Mouse (Mus musculus) liver, embryonic 14.5 days (tissue): ENCODE measurements around the gene Cercam. TPM values are rescaled to one million over a fixed set of nuclear protein-coding genes. Genes with fewer than 3 reads are reported as not detected.
"Not testable (repeated sequence)": the region's sequence is repeated elsewhere in the genome, so short reads cannot be mapped to it uniquely, and the experiment has no call there.

Experiments
- ATAC-seq: fragments of 200-750 bp; cut with Nextera tagmentation; 2 replicates; pipeline ENCODE4 v1.8.0; 2017; ENCODE audit warnings: moderate number of reproducible peaks, mild to moderate bottlenecking, moderate library complexity; ENCODE audit not compliant: insufficient read depth
- DNase-seq, 3 experiments: peaks; one replicate each; pipeline ENCODE4 v3.0.0-alpha.2; 2012 to 2013; ENCODE audit warnings: low read depth in 3 of 3, low spot score in 3 of 3
- H3K27ac ChIP-seq: fragments of 300-500 bp; sonication (generic); 2 replicates; pipeline ENCODE4 v1.5.1; 2014; ENCODE audit warnings: moderate library complexity, mild to moderate bottlenecking, control low read depth, inconsistent platforms
- H3K27me3 ChIP-seq: fragments of 300-500 bp; sonication (generic); 2 replicates; pipeline ENCODE4 v1.6.1; 2014; ENCODE audit warnings: mild to moderate bottlenecking, low read length, moderate library complexity; ENCODE audit not compliant: control insufficient read depth, insufficient read depth
- H3K36me3 ChIP-seq: fragments of 300-500 bp; sonication (generic); replicated peaks from 2 replicates; pipeline ENCODE4 v1.6.1; 2014; ENCODE audit warnings: low read depth; ENCODE audit not compliant: control insufficient read depth, insufficient read depth
- H3K4me1 ChIP-seq, 2 experiments: fragments of 200-500 bp in 1 of 2; fragments of 300-500 bp in 1 of 2; sonication (generic) in 1 of 2; replicated peaks; 2 replicates each; pipeline ENCODE4 v1.6.1; 2012 to 2014; ENCODE audit warnings: antibody characterized with exemption in 1 of 2, inconsistent platforms in 1 of 2, low read length in 1 of 2; ENCODE audit not compliant: control insufficient read depth in 2 of 2, insufficient read depth in 2 of 2
- H3K4me2 ChIP-seq: fragments of 300-500 bp; sonication (generic); 2 replicates; pipeline ENCODE4 v1.6.1; 2014; ENCODE audit warnings: low read depth, mild to moderate bottlenecking, control low read depth, moderate library complexity
- H3K4me3 ChIP-seq, 2 experiments: fragments of 200-500 bp in 1 of 2; fragments of 300-500 bp in 1 of 2; sonication (generic) in 1 of 2; 2 replicates each; pipeline ENCODE4 v1.5.1; 2012 to 2014; ENCODE audit warnings: low read depth in 2 of 2, low read length in 2 of 2, mild to moderate bottlenecking in 2 of 2, control low read depth in 1 of 2, inconsistent platforms in 1 of 2, moderate library complexity in 1 of 2; ENCODE audit not compliant: insufficient read depth in 1 of 2
- H3K9ac ChIP-seq: fragments of 300-500 bp; sonication (generic); replicated peaks from 2 replicates; pipeline ENCODE4 v1.6.1; 2014; ENCODE audit warnings: mild to moderate bottlenecking, control low read depth, moderate library complexity
- H3K9me3 ChIP-seq: fragments of 300-500 bp; sonication (generic); 2 replicates; pipeline ENCODE4 v1.6.1; 2016; ENCODE audit warnings: low read length, mixed read lengths; ENCODE audit not compliant: control insufficient read depth
- CTCF ChIP-seq: IDR thresholded peaks from 2 replicates; pipeline ENCODE4 v1.5.1; 2016; ENCODE audit warnings: antibody characterized with exemption, low read depth, control low read depth
- EP300 ChIP-seq: IDR thresholded peaks from 2 replicates; pipeline ENCODE4 v1.6.1; 2016; ENCODE audit warnings: antibody characterized with exemption, low read depth
- WGBS: fragments of 180-500 bp; shearing (Covaris S2); extraction: QIAGEN DNeasy Blood & Tissue Kit; methylation state at CpG from one replicate; pipeline ENCODE4 v1.1.7; 2014; ENCODE audit not compliant: insufficient replicate concordance; 5-methylcytosine and 5-hydroxymethylcytosine counted together
- polyA plus RNA-seq, 2 experiments: library from polyadenylated mRNA; depleted of rRNA in 1 of 2; stranded (reverse) in 1 of 2; unstranded in 1 of 2; fragments of >200 nt; fragmentation: Nextera tagmentation in 1 of 2; extraction: Ambion mirVana in 1 of 2; gene quantifications; 2 replicates each; pipeline versions ENCODE4 v1.2.1 to v1.2.3; 2012 to 2014

Cercam gene
- polyA plus RNA-seq, 2 experiments: 16.6 to 20.1 TPM

GRCm38 (mm10) chr2:29897366-29897765 lies 28.4 kb downstream of the Cercam start:
- Histone ChIP-seq H3K9me3 (no peaks in the 10 kb centered on the region), H3K4me3 (no peak overlapping the region), H3K4me1 (no peaks in the 10 kb centered on the region), H3K4me2 (no peak overlapping the region), H3K36me3 (peaks cover 87% of the 10 kb centered on the region), H3K9ac (no peak overlapping the region), H3K27me3 (no peaks in the 10 kb centered on the region), H3K27ac (no peak overlapping the region)
- DNase-seq: no peak
- no peak for ATAC-seq
- TF ChIP-seq EP300 (no peak), CTCF (no peak)
- 76% methylated on average over 2 of the region's 2 CpGs for WGBS

GRCm38 (mm10) chr2:29898081-29898480 lies 29.1 kb downstream of the Cercam start:
- H3K9me3 ChIP-seq: no peaks in the 10 kb centered on the region
- H3K9ac ChIP-seq: no peak overlapping the region
- H3K36me3 ChIP-seq: peaks cover 87% of the 10 kb centered on the region
- no peak overlapping the region for H3K27ac ChIP-seq
- WGBS: 88% methylated on average over 1 of the region's 1 CpGs
- H3K4me1 ChIP-seq: no peaks in the 10 kb centered on the region
- H3K4me2 ChIP-seq: no peak overlapping the region
- no peaks in the 10 kb centered on the region for H3K27me3 ChIP-seq
- ATAC-seq (no peak), DNase-seq (no peak)
- H3K4me3 ChIP-seq: no peak overlapping the region
- TF ChIP-seq EP300: no peak
- TF ChIP-seq CTCF: no peak

- TF ChIP-seq CTCF: no peak
- Histone ChIP-seq H3K27ac (no peak overlapping the region), H3K36me3 (peaks cover 88% of the 10 kb centered on the region), H3K9me3 (no peaks in the 10 kb centered on the region), H3K4me3 (no peak overlapping the region), H3K4me2 (no peak overlapping the region), H3K27me3 (no peaks in the 10 kb centered on the region), H3K4me1 (no peaks in the 10 kb centered on the region), H3K9ac (no peak overlapping the region)
- no peak for ATAC-seq
- WGBS: 88% methylated on average over 10 of the region's 10 CpGs
- DNase-seq: no peak
These were observed 33.2 kb downstream of the Cercam start for GRCm38 (mm10) chr2:29902194-29902593.

GRCm38 (mm10) chr2:29908171-29908570 lies 39.2 kb downstream of the Cercam start:
- H3K36me3 ChIP-seq: peaks cover 60% of the 10 kb centered on the region
- not testable (repeated sequence) for H3K27ac ChIP-seq, DNase-seq, H3K27me3 ChIP-seq, H3K4me1 ChIP-seq, H3K4me2 ChIP-seq, ATAC-seq, H3K9me3 ChIP-seq, H3K4me3 ChIP-seq, H3K9ac ChIP-seq
- WGBS: 80% methylated on average over 2 of the region's 2 CpGs

- 82% methylated on average over 2 of the region's 2 CpGs for WGBS
- Histone ChIP-seq H3K9me3 (no peaks in the 10 kb centered on the region), H3K27me3 (no peaks in the 10 kb centered on the region), H3K4me2 (no peak overlapping the region), H3K4me3 (no peak overlapping the region), H3K9ac (no peak overlapping the region), H3K4me1 (no peaks in the 10 kb centered on the region), H3K36me3 (peaks cover 57% of the 10 kb centered on the region), H3K27ac (no peak overlapping the region)
- ATAC-seq (no peak), DNase-seq (peak; percentile 20 to 36 (median 23))
- TF ChIP-seq EP300 (no peak), CTCF (peak; percentile 73)
These were observed 41.1 kb downstream of the Cercam start for GRCm38 (mm10) chr2:29910042-29910441.
